Mouse (Mus musculus): Measurements from ENCODE around the gene Arhgef12. TPM values are rescaled to one million over a fixed set of nuclear protein-coding genes. Genes with fewer than 3 reads are reported as not detected.
"Not testable (repeated sequence)": the region's sequence is repeated elsewhere in the genome, so short reads cannot be mapped to it uniquely, and the experiment has no call there.

The Arhgef12 gene
- total RNA-seq, 1 experiment from 2014 or later: 123 TPM

GRCm38 (mm10) chr9:43000070-43000469, 107.0 kb downstream of the Arhgef12 start:
- peak; percentile 67 for DNase-seq

GRCm38 (mm10) chr9:42997526-42997925, 109.5 kb downstream of the Arhgef12 start:
- no peak for DNase-seq

GRCm38 (mm10) chr9:42995298-42995697, 111.7 kb downstream of the Arhgef12 start:
- no peak for DNase-seq

GRCm38 (mm10) chr9:42994708-42995107, 112.3 kb downstream of the Arhgef12 start:
- no peak for DNase-seq

- peak; percentile 46 for DNase-seq
These were observed 113.4 kb downstream of the Arhgef12 start for GRCm38 (mm10) chr9:42993659-42994058.

- DNase-seq: no peak
These were observed 119.1 kb downstream of the Arhgef12 start for GRCm38 (mm10) chr9:42987988-42988387.

- DNase-seq: no peak
These were observed 138.0 kb downstream of the Arhgef12 start for GRCm38 (mm10) chr9:42968894-42969521.

- DNase-seq: peak; percentile 81
These were observed 139.3 kb downstream of the Arhgef12 start for GRCm38 (mm10) chr9:42967731-42968130.

- DNase-seq: not testable (repeated sequence)
These were observed 142.2 kb downstream of the Arhgef12 start for GRCm38 (mm10) chr9:42964809-42965208.

- DNase-seq: no peak
These were observed 142.7 kb downstream of the Arhgef12 start for GRCm38 (mm10) chr9:42964366-42964765.

- DNase-seq: no peak
These were observed 144.5 kb downstream of the Arhgef12 start for GRCm38 (mm10) chr9:42962506-42962905.

- peak; percentile 45 for DNase-seq
These were observed 148.6 kb downstream of the Arhgef12 start for GRCm38 (mm10) chr9:42958401-42958800.

GRCm38 (mm10) chr9:42948381-42948780, 158.7 kb downstream of the Arhgef12 start:
- DNase-seq: no peak

GRCm38 (mm10) chr9:42945174-42945573, 161.9 kb downstream of the Arhgef12 start:
- no peak for DNase-seq

GRCm38 (mm10) chr9:42944536-42945006, 162.5 kb downstream of the Arhgef12 start:
- DNase-seq: peak; percentile 93

- DNase-seq: peak; percentile 24
These were observed 163.1 kb downstream of the Arhgef12 start, which contains the start of gene Grik4 for GRCm38 (mm10) chr9:42943781-42944535. Gene Grik4 (minus strand): TSS chr9:42944493.

GRCm38 (mm10) chr9:42943057-42943529, 163.9 kb downstream of the Arhgef12 start:
- peak; percentile 27 for DNase-seq

GRCm38 (mm10) chr9:42942148-42942547, 164.9 kb downstream of the Arhgef12 start:
- DNase-seq: no peak

- DNase-seq: no peak
These were observed 174.9 kb downstream of the Arhgef12 start for GRCm38 (mm10) chr9:42932146-42932545.

- no peak for DNase-seq
These were observed 179.5 kb downstream of the Arhgef12 start for GRCm38 (mm10) chr9:42927498-42927897.

GRCm38 (mm10) chr9:42926564-42926963, 180.5 kb downstream of the Arhgef12 start:
- DNase-seq: no peak

GRCm38 (mm10) chr9:42921830-42922229, 185.2 kb downstream of the Arhgef12 start:
- no peak for DNase-seq

GRCm38 (mm10) chr9:42920190-42920589, 186.8 kb downstream of the Arhgef12 start:
- DNase-seq: no peak

Data from adrenal gland, postnatal 14 days (tissue).